Mouse (Mus musculus) liver, adult 2 months (tissue): ENCODE measurements around the gene Il1r1.

Source experiments
- CTCF ChIP-seq: fragments of 200-500 bp; IDR thresholded peaks from 2 replicates; pipeline ENCODE4 v1.5.1; 2011; ENCODE audit warnings: low read depth, low read length, control low read depth
- POLR2A ChIP-seq: fragments of 200-500 bp; IDR thresholded peaks from 2 replicates; pipeline ENCODE4 v1.6.1; 2011; ENCODE audit warnings: low read length, control low read depth; ENCODE audit not compliant: insufficient read depth; ENCODE audit errors: extremely low read depth

GRCm38 (mm10) chr1:40272204-40272603 is 47.3 kb downstream of the Il1r1 start:
- TF ChIP-seq CTCF (no peak), POLR2A (no peak)
